Mouse (Mus musculus) liver, embryonic 14.5 days (tissue): ENCODE data around the gene Opcml.

Source experiments
- CTCF ChIP-seq: IDR thresholded peaks from 2 replicates; pipeline ENCODE4 v1.5.1; 2016; ENCODE audit warnings: antibody characterized with exemption, low read depth, control low read depth
- EP300 ChIP-seq: IDR thresholded peaks from 2 replicates; pipeline ENCODE4 v1.6.1; 2016; ENCODE audit warnings: antibody characterized with exemption, low read depth

- TF ChIP-seq CTCF, result no peak
- TF ChIP-seq EP300, result no peak
These were observed 192.0 kb downstream of the Opcml start for GRCm38 (mm10) chr9:27982576-27982975.
